Mouse (Mus musculus) kidney, embryonic 14.5 days (tissue): ENCODE measurements at regions not wholly inside any gene's neighbourhood (a gene's known extent, or its start where the extent isn't known, plus 50 kb on each side); places are given as distances from the start of the nearest gene placed in this dataset.

Experiments used
- ATAC-seq: fragments of 200-750 bp; cut with Nextera tagmentation; 2 replicates; pipeline ENCODE4 v1.8.0; 2017; ENCODE audit warnings: moderate number of reproducible peaks, mild to moderate bottlenecking, moderate TSS enrichment, moderate library complexity; ENCODE audit not compliant: low FRiP score, low TSS enrichment
- H3K27ac ChIP-seq: fragments of 300-500 bp; sonication (generic); 2 replicates; pipeline ENCODE4 v1.5.1; 2014; ENCODE audit warnings: low read depth, mild to moderate bottlenecking, low read length, moderate library complexity, mixed read lengths
- H3K27me3 ChIP-seq: fragments of 300-500 bp; sonication (generic); 2 replicates; pipeline ENCODE4 v1.6.1; 2014; ENCODE audit warnings: mild to moderate bottlenecking, low read length; ENCODE audit not compliant: control insufficient read depth, insufficient read depth
- H3K36me3 ChIP-seq: fragments of 300-500 bp; sonication (generic); 2 replicates; pipeline ENCODE4 v1.6.1; 2014; ENCODE audit warnings: low read length, mixed read lengths; ENCODE audit not compliant: control insufficient read depth, insufficient read depth
- H3K4me1 ChIP-seq: fragments of 300-500 bp; sonication (generic); 2 replicates; pipeline ENCODE4 v1.6.1; 2014; ENCODE audit warnings: low read length, mixed read lengths; ENCODE audit not compliant: control insufficient read depth, insufficient read depth
- H3K4me2 ChIP-seq: fragments of 300-500 bp; sonication (generic); replicated peaks from 2 replicates; pipeline ENCODE4 v1.6.1; 2014; ENCODE audit warnings: low read depth, mild to moderate bottlenecking, low read length
- H3K4me3 ChIP-seq: fragments of 300-500 bp; sonication (generic); 2 replicates; pipeline ENCODE4 v1.5.1; 2014; ENCODE audit warnings: mild to moderate bottlenecking, low read length
- H3K9ac ChIP-seq: fragments of 300-500 bp; sonication (generic); 2 replicates; pipeline ENCODE4 v1.6.1; 2014; ENCODE audit warnings: low read depth, mild to moderate bottlenecking, low read length, moderate library complexity
- H3K9me3 ChIP-seq: fragments of 300-500 bp; sonication (generic); 2 replicates; pipeline ENCODE4 v1.6.1; 2016; ENCODE audit warnings: low read length; ENCODE audit not compliant: control insufficient read depth
- WGBS: fragments of 180-500 bp; shearing (Covaris S2); extraction: QIAGEN DNeasy Blood & Tissue Kit; methylation state at CpG from one replicate; pipeline ENCODE4 v1.1.7; 2014; 5-methylcytosine and 5-hydroxymethylcytosine counted together

- H3K9ac ChIP-seq, result no peak overlapping the region
- peak overlapping the region; percentile 64; the same call in 1 of the 2 replicates for H3K27ac ChIP-seq
- ATAC-seq, result no peak
- no peak overlapping the region; the same call in 1 of the 2 replicates for H3K4me2 ChIP-seq
- H3K27me3 ChIP-seq, result no peaks in the 10 kb centered on the region
- WGBS, result 71% methylated on average over 8 of the region's 8 CpGs
- H3K36me3 ChIP-seq, result no peaks in the 10 kb centered on the region
- H3K4me3 ChIP-seq, result no peak overlapping the region
- H3K9me3 ChIP-seq, result no peaks in the 10 kb centered on the region
- H3K4me1 ChIP-seq, result peaks cover 48% of the 10 kb centered on the region
Observed at GRCm38 (mm10) chr13:44419056-44419455, 310.2 kb upstream of the Jarid2 start.

GRCm38 (mm10) chr13:44419472-44420226 lies 309.6 kb upstream of the Jarid2 start:
- H3K4me2 ChIP-seq, result peak overlapping the region; percentile 21; the same call in 1 of the 2 replicates
- H3K27ac ChIP-seq, result peak overlapping the region; percentile 64; the same call in 1 of the 2 replicates
- 14% methylated on average over 14 of the region's 15 CpGs for WGBS
- H3K27me3 ChIP-seq, result no peaks in the 10 kb centered on the region
- no peaks in the 10 kb centered on the region for H3K36me3 ChIP-seq
- 0 out of 2 replicates have a peak overlapping the region, but pooled peaks have one; percentile 1 for H3K4me3 ChIP-seq
- no peak overlapping the region for H3K9ac ChIP-seq
- no peaks in the 10 kb centered on the region for H3K9me3 ChIP-seq
- peaks cover 48% of the 10 kb centered on the region for H3K4me1 ChIP-seq
- ATAC-seq, result peak; percentile 55

- ATAC-seq, result peak; percentile 63
- Histone ChIP-seq H3K4me1 (peaks cover 48% of the 10 kb centered on the region), H3K9me3 (no peaks in the 10 kb centered on the region), H3K36me3 (no peaks in the 10 kb centered on the region), H3K27me3 (no peaks in the 10 kb centered on the region), H3K9ac (no peak overlapping the region), H3K4me3 (no peak overlapping the region), H3K4me2 (0 out of 2 replicates have a peak overlapping the region, but pooled peaks have one; percentile 21), H3K27ac (peak overlapping the region; percentile 64)
- 10% methylated on average over 6 of the region's 6 CpGs for WGBS
Observed at GRCm38 (mm10) chr13:44420227-44420592, 309.1 kb upstream of the Jarid2 start.

DNA sequence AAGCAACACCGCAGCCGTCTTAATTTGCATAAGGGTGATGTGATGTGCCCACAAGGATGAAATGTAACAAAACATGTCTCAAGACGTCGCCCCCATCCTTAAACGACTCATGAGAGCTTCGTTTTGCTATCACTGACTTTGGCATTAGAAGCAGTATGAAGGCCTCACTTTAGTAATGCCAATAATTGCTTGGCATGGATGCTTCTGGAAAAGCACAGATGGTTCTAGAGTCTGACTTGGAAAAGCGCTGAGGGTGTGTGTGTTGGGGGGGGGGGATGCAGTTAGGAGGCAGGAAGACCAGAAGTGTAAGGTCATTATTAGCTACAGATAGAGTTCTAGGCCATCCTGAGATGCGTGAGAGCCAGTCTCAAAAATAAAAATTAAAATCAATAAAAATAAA lies 308.3 kb upstream of the Jarid2 start:
- ATAC-seq, result no peak
- no peaks in the 10 kb centered on the region for H3K27me3 ChIP-seq
- H3K4me2 ChIP-seq, result no peak overlapping the region
- peaks cover 44% of the 10 kb centered on the region for H3K4me1 ChIP-seq
- no peaks in the 10 kb centered on the region for H3K9me3 ChIP-seq
- H3K36me3 ChIP-seq, result no peaks in the 10 kb centered on the region
- 92% methylated on average over 8 of the region's 8 CpGs for WGBS
- H3K9ac ChIP-seq, result no peak overlapping the region
- H3K27ac ChIP-seq, result 0 out of 2 replicates have a peak overlapping the region, but pooled peaks have one; percentile 33
- no peak overlapping the region for H3K4me3 ChIP-seq

DNA sequence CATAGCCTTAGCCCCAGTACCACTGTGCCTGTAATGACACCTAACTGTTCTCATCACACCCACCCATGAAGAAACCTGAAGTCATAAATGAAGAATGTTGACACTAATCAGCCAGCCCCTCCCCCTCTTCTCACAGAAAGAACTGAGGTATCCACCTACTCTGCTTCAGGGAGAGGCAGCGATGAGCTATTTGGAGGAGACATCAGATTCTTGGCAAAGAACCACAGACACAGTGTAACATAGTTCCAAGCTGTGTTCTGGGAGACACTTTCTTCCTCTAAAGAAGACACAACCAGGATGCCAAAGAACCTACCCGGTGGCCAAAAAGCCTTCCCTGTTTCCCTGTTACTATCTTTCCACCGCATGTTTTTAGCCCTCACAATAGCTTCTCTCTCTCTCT lies 307.8 kb upstream of the Jarid2 start:
- Histone ChIP-seq H3K4me3 (no peak overlapping the region), H3K4me2 (no peak overlapping the region), H3K27me3 (no peaks in the 10 kb centered on the region), H3K4me1 (peaks cover 39% of the 10 kb centered on the region), H3K27ac (no peak overlapping the region), H3K9me3 (no peaks in the 10 kb centered on the region), H3K36me3 (no peaks in the 10 kb centered on the region), H3K9ac (no peak overlapping the region)
- ATAC-seq, result no peak
- 80% methylated on average over 3 of the region's 3 CpGs for WGBS

DNA sequence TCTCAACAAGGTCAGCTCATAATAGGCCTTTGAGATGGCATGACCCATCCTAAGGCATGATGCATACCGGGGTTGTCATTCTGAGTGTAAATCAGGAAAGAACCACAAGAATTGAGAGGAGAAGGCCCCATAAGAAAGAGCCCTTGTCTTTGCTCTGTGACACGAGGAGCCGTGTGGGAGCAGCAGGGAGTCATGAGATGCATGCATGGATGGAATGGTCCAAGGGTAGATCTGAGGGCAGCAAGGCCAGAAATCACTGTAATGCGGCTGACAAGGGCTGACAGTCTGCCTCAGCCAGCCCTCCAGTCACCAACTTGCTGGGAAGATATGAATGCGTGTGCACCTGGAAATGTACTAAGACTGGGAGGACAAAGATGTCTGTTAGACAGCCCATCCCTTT lies 307.4 kb upstream of the Jarid2 start:
- Histone ChIP-seq H3K9ac (no peak overlapping the region), H3K4me3 (no peak overlapping the region), H3K4me1 (peaks cover 34% of the 10 kb centered on the region), H3K27me3 (no peaks in the 10 kb centered on the region), H3K27ac (no peak overlapping the region), H3K36me3 (no peaks in the 10 kb centered on the region), H3K9me3 (no peaks in the 10 kb centered on the region), H3K4me2 (no peak overlapping the region)
- no peak for ATAC-seq
- WGBS, result 40% methylated on average over 5 of the region's 5 CpGs

DNA sequence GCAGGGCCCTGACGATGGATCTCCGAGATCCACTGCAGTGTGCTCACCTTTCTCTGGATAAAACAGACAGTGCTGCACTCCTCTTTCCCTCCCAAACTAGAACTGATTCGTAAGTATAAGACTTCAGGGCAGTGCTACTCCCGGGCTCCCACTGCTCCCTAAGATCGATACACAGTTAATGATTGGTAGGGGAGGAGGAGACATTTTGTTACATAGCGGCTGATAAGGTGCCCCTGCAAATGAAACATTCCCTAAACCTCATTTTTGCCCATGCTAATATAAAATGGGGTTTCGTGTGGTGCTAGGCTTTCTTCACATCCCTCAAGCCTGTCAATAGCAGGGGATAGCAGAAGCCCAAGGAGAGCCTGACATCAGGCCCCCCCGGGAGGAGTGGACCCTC lies 298.8 kb upstream of the Jarid2 start:
- no peak overlapping the region for H3K9ac ChIP-seq
- no peak for ATAC-seq
- no peak overlapping the region for H3K4me2 ChIP-seq
- H3K27ac ChIP-seq, result no peak overlapping the region
- no peaks in the 10 kb centered on the region for H3K27me3 ChIP-seq
- WGBS, result 90% methylated on average over 8 of the region's 8 CpGs
- no peaks in the 10 kb centered on the region for H3K9me3 ChIP-seq
- no peaks in the 10 kb centered on the region for H3K4me1 ChIP-seq
- H3K36me3 ChIP-seq, result no peaks in the 10 kb centered on the region
- no peak overlapping the region for H3K4me3 ChIP-seq

DNA sequence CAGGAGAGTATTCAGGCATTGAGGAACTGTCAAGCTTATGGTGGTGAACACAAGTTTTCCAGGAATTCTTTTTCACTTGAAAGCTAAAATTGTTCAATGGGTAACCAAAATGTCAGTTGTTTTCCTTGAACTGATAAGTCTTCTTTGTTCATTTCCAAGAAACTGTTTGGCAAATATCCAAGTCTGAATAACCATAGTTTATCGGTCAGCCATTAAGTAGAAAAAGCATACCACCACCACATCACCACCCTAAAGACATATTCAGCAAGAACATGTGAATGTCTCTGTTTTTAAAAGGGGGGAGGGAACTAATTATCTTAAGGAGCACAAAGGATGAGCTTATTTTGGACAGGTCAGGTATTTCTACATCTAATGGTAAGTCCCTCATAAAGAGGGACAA lies 291.6 kb upstream of the Jarid2 start:
- Histone ChIP-seq H3K9me3 (0 out of 2 replicates have a peak, but pooled peaks cover 5% of the 10 kb centered on the region), H3K36me3 (no peaks in the 10 kb centered on the region), H3K9ac (no peak overlapping the region), H3K27me3 (no peaks in the 10 kb centered on the region), H3K4me3 (no peak overlapping the region), H3K27ac (no peak overlapping the region), H3K4me2 (no peak overlapping the region), H3K4me1 (no peaks in the 10 kb centered on the region)
- no peak for ATAC-seq
- 86% methylated on average over 1 of the region's 1 CpGs for WGBS

DNA sequence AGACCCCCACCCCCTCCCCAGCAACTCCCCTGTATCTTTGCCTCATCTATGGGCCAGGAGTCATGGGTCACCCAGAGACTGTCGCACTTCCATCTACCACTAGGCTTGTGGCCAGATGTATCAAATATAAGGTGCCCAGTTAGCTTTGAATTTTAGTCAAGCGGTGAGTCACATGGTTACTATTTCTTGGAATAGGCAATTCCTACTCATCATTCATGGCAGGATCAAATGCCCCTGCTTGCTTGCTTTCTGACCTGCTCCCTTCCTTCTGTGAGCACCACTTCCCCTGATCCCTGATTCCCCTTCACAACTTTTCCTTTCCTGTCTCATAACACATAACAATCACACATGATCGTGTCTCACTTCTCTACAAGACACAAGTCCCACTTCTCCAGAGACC lies 288.2 kb upstream of the Jarid2 start:
- H3K4me3 ChIP-seq, result no peak overlapping the region
- H3K9ac ChIP-seq, result no peak overlapping the region
- H3K4me2 ChIP-seq, result no peak overlapping the region
- 0 out of 2 replicates have a peak, but pooled peaks cover 5% of the 10 kb centered on the region for H3K9me3 ChIP-seq
- ATAC-seq, result no peak
- WGBS, result 91% methylated on average over 3 of the region's 3 CpGs
- no peaks in the 10 kb centered on the region for H3K36me3 ChIP-seq
- no peaks in the 10 kb centered on the region for H3K4me1 ChIP-seq
- no peaks in the 10 kb centered on the region for H3K27me3 ChIP-seq
- no peak overlapping the region for H3K27ac ChIP-seq
